Mouse (Mus musculus) embryonic stem cell, embryonic (primary cell): Measurements from ENCODE around the gene Abl1.

Source experiments
- CTCF ChIA-PET, 4 experiments: fragments of 300-600 bp in 2 of 4; fragments of 350-600 bp in 2 of 4; sonication (Branson Sonifier 250); formaldehyde crosslinking; loops; one replicate each; lab custom pipeline; 2022; ENCODE audit warnings: inconsistent platforms in 2 of 4; lab: Charles Lee
- POLR2A ChIA-PET, 4 experiments: fragments of 300-600 bp in 2 of 4; fragments of 350-600 bp in 2 of 4; sonication (Branson Sonifier 250); formaldehyde crosslinking; loops; one replicate each; lab custom pipeline; 2022; ENCODE audit warnings: antibody characterized with exemption in 4 of 4, inconsistent platforms in 1 of 4; lab: Charles Lee

Abl1 gene

DNA sequence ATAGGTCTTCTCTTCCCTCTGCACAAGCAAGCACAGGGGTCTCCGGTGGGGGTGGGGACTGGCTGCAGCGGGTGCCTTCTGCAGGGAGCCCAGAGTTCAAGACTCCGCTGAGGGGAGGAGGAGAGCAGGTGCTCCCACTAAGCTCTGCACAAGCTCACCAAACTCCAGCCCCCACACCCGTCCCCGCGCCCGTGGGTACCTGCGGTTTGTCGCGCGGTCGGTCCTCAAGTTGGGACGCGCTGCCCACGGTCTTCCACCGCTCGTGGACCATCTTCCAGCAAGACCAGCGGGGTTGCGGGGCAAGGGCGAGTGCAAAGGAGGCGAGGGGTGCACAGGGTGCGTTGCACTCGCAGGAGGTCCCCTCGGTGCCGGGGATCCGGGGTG, 157.3 kb downstream of the Abl1 start:
- CTCF ChIA-PET = interaction anchor here in 1 of 4 experiments (0.5 to 1.5 kb wide), 3 partner anchors 10 to 343 kb away, joined by 3 to 5 read pairs (median 4); no protein-coding TSS in a partner anchor

GRCm38 (mm10) chr2:31845896-31846691, 157.9 kb downstream of the Abl1 start, which contains the start of gene Fibcd1:
Fibcd1 (minus strand) TSS chr2:31846005.
- ChIA-PET POLR2A (interaction anchor here in 3 of 4 experiments (0.6 to 2.8 kb wide), 7 partner anchors 13 to 285 kb away, joined by 3 to 8 read pairs (median 3); no protein-coding TSS in a partner anchor), CTCF (interaction anchor here (0.5 to 2.6 kb wide), 14 partner anchors 9 to 344 kb away, joined by 3 to 9 read pairs (median 4); partner anchors contain the start of gene Abl1 (in 1 of the 4))

More for the DNA sequence above, 157.3 kb downstream of the Abl1 start:
- POLR2A ChIA-PET = interaction anchor here in 1 of 4 experiments (1.2 kb wide), 1 partner anchor 13 kb away, joined by 3 read pairs; no protein-coding TSS in a partner anchor

DNA sequence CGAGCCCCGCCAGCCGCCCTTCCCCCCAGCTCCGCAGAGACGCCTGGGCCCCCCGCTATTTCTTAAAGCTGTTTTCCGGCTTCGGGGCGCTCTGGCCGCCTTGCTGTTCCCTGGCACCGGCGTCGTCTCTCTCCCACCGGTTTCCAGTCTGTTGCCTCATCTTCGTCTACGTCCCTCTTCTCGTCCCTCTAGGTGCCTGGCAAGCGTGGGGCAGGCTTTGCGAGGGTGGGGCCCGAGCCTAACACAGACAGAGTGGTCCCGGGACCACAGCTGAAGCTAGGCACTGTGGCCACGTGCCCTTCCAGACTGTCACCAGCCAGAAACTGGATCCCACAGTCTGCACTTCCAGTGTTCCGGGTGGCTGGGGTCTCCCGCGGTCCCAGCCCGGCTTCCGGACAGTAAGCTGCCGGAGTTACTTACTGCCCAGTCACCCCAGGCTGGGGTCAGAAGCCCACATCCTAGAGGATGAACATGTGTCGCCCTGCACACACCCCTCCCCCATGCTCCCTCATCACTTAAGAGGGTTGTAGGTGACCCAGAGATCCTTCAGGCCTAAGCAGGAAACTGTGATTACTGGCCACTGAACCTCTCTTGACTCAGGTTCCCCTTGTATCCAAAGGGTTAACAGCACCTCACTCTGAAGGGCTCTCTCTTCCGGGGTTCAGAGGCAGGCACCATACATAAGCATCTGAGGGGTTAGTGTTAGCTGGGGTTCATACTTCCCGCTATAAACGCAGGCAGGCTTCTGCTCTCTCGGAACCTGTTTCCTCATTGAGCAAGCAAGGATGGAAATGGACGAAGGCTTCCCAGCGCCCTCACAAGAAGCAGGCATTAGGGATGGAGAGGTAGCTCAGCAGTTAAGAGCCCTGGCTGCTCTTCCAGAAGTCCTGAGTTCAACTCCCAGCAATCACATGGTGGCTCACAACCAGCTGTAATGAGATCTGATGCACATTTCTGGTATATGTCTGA, 158.8 kb downstream of the Abl1 start:
- ChIA-PET CTCF (interaction anchor here (0.6 to 2.6 kb wide), 22 partner anchors 11 to 253 kb away, joined by 3 to 13 read pairs (median 4); partner anchors contain the start of gene Abl1 (in 1 of the 4)), POLR2A (interaction anchor here in 3 of 4 experiments (0.6 to 2.8 kb wide), 7 partner anchors 12 to 284 kb away, joined by 3 to 8 read pairs (median 3); no protein-coding TSS in a partner anchor)

- ChIA-PET POLR2A (interaction anchor here (0.5 to 2.8 kb wide), 9 partner anchors 11 to 787 kb away, joined by 3 to 8 read pairs (median 3); no protein-coding TSS in a partner anchor), CTCF (interaction anchor here (0.5 to 2.6 kb wide), 19 partner anchors 10 to 301 kb away, joined by 3 to 13 read pairs (median 4); partner anchors contain the start of genes Abl1 (in 1 of the 4) and Lamc3 (in 1 of the 4))
These were observed 159.7 kb downstream of the Abl1 start for GRCm38 (mm10) chr2:31847908-31848307.

DNA sequence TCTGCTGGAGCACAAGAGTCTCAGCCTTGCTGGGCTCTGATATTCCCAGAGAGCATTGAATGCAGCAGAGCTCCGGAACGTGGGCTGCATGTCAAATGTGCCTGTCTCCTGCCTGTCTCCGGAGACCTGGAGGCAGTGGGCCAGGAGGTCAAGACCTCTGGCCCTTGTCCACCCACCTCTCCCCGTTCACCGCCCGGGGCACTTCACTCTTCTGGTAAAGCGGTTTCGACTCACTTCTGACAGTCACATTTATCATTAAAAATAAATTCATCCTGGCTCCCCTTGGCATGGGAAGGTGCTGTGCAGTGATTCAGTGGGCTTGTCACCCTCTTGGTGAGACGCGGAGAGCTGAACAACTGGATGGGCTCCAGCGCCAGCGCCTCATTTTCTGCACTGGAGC, 162.0 kb downstream of the Abl1 start:
- ChIA-PET CTCF (interaction anchor here in 2 of 4 experiments (0.8 to 1.7 kb wide), 2 partner anchors 18 to 26 kb away, joined by 3 to 4 read pairs; no protein-coding TSS in a partner anchor), POLR2A (interaction anchor here in 2 of 4 experiments (0.7 kb wide), 2 partner anchors 121 to 520 kb away, joined by 3 to 4 read pairs; no protein-coding TSS in a partner anchor)
